Mouse (Mus musculus) testis, adult 10 weeks (tissue): Measurements from ENCODE around the gene R3hdm2. TPM values are rescaled to one million over a fixed set of nuclear protein-coding genes. Genes with fewer than 3 reads are reported as not detected.

Experiments
- polyA plus RNA-seq: library from polyadenylated mRNA; stranded (reverse); fragments of 350-450 nt; fragmentation: Illumina TruSeq; extraction: RNeasy Lipid Tissue Mini Kit (QIAGEN cat#74804); gene quantifications from one replicate; pipeline ENCODE4 v1.2.3, GENCODE M21; 2014; ENCODE audit warnings: low read depth, low replicate concordance

R3hdm2 gene
- 121 TPM for polyA plus RNA-seq

GRCm38 (mm10) chr10:127380251-127380691, at the start of gene R3hdm2:
Gene R3hdm2 (plus strand): TSS chr10:127380327.

GRCm38 (mm10) chr10:127341891-127342639, 38.1 kb upstream of the R3hdm2 start, which contains the start of gene Gli1:
Gene Gli1 (minus strand): TSS chr10:127341974.

GRCm38 (mm10) chr10:127353909-127354895, 25.9 kb upstream of the R3hdm2 start, which contains the start of gene Inhbe:
Gene Inhbe (minus strand): TSS chr10:127354411.

GRCm38 (mm10) chr10:127369834-127370820, 10.0 kb upstream of the R3hdm2 start, which contains the start of gene Inhbc:
Gene Inhbc (minus strand): TSS chr10:127370431.

GRCm38 (mm10) chr10:127500894-127501893, 121.1 kb downstream of the R3hdm2 start, which contains the start of gene Stac3:
Gene Stac3 (plus strand): TSS chr10:127501686.

GRCm38 (mm10) chr10:127514764-127515163, 134.6 kb downstream of the R3hdm2 start, which contains the start of gene Ndufa4l2:
Gene Ndufa4l2 (plus strand): TSS chr10:127514967.

GRCm38 (mm10) chr10:127522088-127522581, 142.0 kb downstream of the R3hdm2 start, which contains the start of gene Shmt2:
Gene Shmt2 (minus strand): TSS chr10:127522444.

GRCm38 (mm10) chr10:127534036-127534928, 154.2 kb downstream of the R3hdm2 start, which contains the start of gene Nxph4:
Gene Nxph4 (minus strand): TSS chr10:127534559.

Other genes starting within 250 kb of the R3hdm2 start
- 1.1 TPM for gene B4galnt1, start 215.1 kb upstream of the R3hdm2 start, polyA plus RNA-seq
- gene Slc26a10, start 199.7 kb upstream of the R3hdm2 start, polyA plus RNA-seq, result 3.1 TPM
- gene Arhgef25, start 190.2 kb upstream of the R3hdm2 start, polyA plus RNA-seq, result 7.3 TPM
- gene Dtx3, start 184.6 kb upstream of the R3hdm2 start, polyA plus RNA-seq, result 7.7 TPM
- gene Pip4k2c, start 168.7 kb upstream of the R3hdm2 start, polyA plus RNA-seq, result 7.2 TPM
- gene Kif5a, start 117.0 kb upstream of the R3hdm2 start, polyA plus RNA-seq, result 0.84 TPM
- 67.0 TPM for gene Dctn2, start 114.0 kb upstream of the R3hdm2 start, polyA plus RNA-seq
- 3.4 TPM for gene Mbd6, start 91.3 kb upstream of the R3hdm2 start, polyA plus RNA-seq
- gene Mars, start 68.5 kb upstream of the R3hdm2 start, polyA plus RNA-seq, result 11.4 TPM
- gene Arhgap9, start 58.4 kb upstream of the R3hdm2 start, polyA plus RNA-seq, result 0.10 TPM
- gene Gli1, start 38.4 kb upstream of the R3hdm2 start, polyA plus RNA-seq, result 0.13 TPM
- gene Inhbe, start 25.9 kb upstream of the R3hdm2 start, polyA plus RNA-seq, result not detected
- gene Inhbc, start 9.9 kb upstream of the R3hdm2 start, polyA plus RNA-seq, result not detected
- not detected for gene Stac3, start 121.4 kb downstream of the R3hdm2 start, polyA plus RNA-seq
- 10.5 TPM for gene Ndufa4l2, start 134.6 kb downstream of the R3hdm2 start, polyA plus RNA-seq
- 0.81 TPM for gene Shmt2, start 142.1 kb downstream of the R3hdm2 start, polyA plus RNA-seq
- gene Nxph4, start 154.2 kb downstream of the R3hdm2 start, polyA plus RNA-seq, result not detected
- gene Lrp1, start 240.8 kb downstream of the R3hdm2 start, polyA plus RNA-seq, result 0.77 TPM